Mouse (Mus musculus) heart, postnatal 14 days (tissue): ENCODE results near the gene Cysltr2. TPM values are rescaled to one million over a fixed set of nuclear protein-coding genes. Genes with fewer than 3 reads are reported as not detected.

ENCODE experiments used
- DNase-seq, 2 experiments: peaks; one replicate each; pipeline ENCODE4 v3.0.0; 2021 to 2022
- intact Hi-C: fragments of 180-260 bp; cut with DNase I; formaldehyde crosslinking; loops from one replicate; pipeline ENCODE4 v1.15.1; 2025
- long read RNA-seq, 2 experiments: library from polyadenylated mRNA; stranded (forward); transcript quantifications; one replicate each; pipeline ENCODE4 v2.0.0; 2021
- total RNA-seq, 2 experiments: library from RNA; stranded (reverse); gene quantifications; 2 replicates each; pipeline ENCODE4 v1.2.3; 2021

The Cysltr2 gene
- total RNA-seq = under 1 TPM in 1 of 2 experiments, not detected in 1; 0.56 TPM
- long read RNA-seq, experiment 1 = 0 reads
- long read RNA-seq, experiment 2 = 0 reads

DNA sequence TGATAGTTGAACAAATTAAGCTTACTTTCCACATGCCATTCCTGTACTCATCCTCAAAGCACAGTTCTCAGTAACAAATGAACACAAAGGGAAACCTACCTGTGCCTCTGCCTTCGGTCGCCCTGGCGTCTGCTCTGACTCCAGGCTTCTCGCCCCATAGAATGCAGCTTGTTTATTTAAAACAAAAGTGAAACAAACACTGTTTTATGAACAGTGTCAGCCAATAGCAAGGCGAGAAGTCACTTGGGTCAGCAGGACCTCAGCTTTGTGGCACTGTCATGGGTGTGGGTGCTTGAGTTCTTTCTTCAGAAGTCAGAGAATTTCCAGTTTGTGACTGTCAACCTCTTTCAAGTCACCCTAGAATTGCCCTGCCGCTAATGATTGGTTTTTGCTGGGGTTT is at the start of gene Cysltr2:
Cysltr2 (minus strand) TSS at position 178 of the 400 bp plus-strand sequence.
- no peak for DNase-seq
- intact Hi-C loops = no loop called here

DNA sequence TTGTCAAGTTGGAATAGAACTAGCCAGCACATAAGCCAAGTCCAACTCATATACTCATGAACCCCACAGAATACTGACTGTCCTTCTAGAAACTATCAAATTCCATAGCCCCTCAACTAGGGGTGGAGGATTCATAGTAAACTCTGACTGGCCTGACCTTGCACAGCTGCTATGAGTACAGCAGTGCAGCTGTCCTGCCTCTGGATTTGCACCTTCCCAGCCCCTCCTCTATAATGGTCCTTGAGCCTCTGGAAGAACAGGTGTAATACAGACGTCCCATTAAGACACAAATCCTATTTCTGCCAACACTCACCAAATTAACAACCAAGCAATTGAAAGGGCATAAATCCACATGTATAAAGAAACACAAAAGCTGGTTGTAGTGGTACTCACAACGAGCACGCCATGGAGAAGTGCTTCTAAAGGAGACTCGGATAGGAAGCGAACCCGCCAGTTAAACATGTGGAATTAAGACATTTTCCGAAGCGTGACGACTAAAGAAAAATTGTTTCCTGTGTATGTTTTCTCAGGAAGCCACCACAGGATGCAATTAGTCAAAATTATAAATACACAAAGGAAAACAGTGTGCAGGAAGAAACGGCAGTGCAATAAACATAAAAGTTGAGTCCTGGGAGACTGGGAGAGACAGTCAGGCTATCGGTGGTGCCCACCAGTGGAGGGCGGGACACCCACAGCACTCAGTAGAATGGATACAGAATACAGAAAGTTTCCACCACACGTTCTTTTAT is 46.1 kb upstream of the Cysltr2 start:
- no peak for DNase-seq
- intact Hi-C loops = loop anchor here (10.0 kb wide), 1 partner anchor 380 kb away; the partner anchor contains the start of gene Fndc3a

DNA sequence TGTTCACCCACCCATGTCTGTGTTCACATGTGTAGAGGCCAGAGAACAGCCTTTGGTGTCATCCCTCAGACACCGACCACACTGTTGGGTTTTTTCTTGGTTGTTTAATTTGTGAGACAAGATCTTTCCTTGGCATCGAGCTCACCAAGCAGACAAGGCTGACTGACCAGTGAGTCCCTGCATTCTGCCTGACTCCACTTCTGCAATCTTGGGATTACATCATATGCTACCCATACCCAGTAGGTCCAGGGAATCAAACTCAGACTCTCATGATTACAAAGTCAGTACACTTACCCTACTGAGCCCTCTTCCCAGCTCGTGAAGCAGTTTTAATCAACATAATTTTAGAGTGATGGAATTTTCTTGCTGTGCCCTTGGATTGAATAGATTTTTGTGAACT is 44.0 kb upstream of the Cysltr2 start:
- intact Hi-C loops = loop anchor here (10.0 kb wide), 1 partner anchor 378 kb away; the partner anchor contains the start of gene Fndc3a

DNA sequence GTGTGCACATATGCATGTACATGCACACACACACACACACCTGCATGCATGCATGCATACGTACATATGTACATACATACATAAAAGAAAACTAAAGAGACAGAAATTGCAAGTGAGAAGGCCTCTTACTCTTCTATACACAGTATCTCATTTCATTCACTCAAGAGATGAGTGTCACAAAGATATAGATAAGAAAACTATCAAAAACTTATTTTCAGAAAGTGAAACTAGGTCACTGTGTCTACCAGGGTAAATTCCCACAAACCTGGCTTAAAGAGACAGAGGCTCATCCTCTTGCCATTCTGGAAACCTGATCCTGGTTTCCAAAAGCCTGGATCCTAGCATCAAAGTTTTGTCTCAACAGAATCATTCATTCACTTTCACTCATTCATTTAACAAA is 39.3 kb upstream of the Cysltr2 start:
- DNase-seq = no peak
- intact Hi-C loops = no loop called here

More for the DNA sequence above, 44.0 kb upstream of the Cysltr2 start:
- no peak for DNase-seq

DNA sequence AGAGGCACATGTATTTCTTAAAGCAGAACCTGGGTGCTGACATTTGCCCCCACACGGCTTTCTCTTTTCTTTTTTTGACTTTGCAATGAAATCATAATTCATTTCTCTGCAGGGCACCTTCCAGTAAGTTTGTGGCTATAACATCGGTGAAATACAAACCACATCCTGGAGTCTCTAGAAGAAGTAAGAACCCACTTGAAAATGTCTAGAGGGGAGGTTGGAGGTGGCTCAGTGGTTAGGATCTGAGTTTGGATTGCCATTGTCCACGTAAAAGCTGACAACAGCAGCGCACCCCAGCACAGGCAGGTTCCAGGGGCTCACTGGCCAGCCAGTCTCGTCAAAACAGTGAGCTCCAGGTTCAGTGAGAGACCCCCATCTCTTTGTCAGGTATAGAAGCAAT is 38.8 kb upstream of the Cysltr2 start:
- intact Hi-C loops = no loop called here
- DNase-seq = no peak

DNA sequence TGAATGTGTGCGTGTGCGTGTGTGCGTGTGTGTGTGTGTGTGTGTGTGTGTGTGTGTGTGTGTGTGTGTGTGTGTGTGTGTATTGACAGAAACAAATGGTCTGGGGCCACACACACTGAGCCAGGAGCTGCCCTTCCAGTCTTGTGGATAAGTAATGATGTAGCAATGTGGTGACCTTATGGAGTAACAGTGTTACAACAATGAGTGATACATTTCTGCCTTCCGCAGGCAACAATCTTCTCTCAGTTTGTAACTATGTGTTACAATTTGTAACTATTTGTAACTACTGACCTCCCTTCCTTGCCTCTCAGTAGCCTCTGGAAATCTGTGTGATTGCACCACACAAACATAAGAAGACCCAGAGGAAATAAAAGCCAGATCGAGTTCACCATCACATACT is 38.3 kb upstream of the Cysltr2 start:
- intact Hi-C loops = no loop called here
- DNase-seq = no peak

DNA sequence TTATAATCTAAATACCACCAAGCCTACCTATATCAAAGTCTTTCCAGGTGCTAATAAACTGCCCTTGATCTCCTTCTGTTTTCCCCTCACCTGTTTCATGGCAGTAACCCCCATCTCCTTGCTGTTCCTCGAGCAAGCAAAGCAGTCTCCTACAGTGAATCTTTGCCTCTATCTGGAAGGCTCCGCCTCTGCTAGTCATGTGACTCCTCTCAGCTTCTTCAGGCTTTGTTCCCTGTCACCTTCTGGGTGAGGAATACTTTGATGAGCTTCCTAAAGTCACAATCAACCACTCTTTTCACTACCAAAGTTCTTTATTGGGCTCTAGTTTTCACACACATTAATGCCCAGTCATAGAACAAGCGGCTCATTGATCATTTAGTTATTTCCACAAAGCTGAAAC is 37.5 kb upstream of the Cysltr2 start:
- intact Hi-C loops = no loop called here
- no peak for DNase-seq

DNA sequence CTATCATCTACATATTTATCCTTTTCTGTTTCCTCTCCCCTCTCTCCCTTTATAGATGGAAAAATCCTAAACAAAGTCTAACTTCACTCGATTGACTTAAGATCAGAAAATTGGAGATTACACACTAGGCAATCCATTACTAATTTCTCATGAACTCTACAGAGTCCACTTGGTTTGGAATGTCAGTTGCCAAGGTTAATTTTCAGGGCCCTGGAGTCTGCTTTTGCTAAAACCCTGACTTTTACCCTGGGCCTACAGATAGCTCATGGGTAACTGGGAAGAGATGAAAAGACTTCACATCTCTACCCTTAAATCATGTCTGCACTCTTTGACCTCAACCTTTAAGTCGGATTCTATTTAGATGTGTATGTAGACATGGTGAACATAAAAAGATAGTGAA is 34.6 kb upstream of the Cysltr2 start:
- DNase-seq = no peak
- intact Hi-C loops = no loop called here

DNA sequence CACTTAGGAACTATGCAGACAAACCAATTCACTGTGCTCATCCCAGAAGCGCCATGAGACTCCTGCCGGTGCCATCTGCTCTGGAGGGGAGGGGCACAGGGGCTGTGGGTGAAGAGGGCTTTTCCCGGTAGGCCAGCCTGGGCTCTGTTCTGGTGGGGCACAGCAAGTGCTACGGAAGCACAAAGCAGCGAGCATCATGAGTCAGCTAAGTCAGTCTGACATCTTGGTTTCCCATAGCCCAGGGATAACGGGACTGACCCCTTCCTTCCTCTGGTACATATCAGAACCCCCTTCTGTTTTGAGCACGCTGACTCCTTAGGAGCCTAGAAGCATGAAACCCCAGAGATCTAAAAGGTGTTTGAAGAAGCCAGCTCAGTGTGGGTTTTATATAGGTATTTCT is 15.5 kb upstream of the Cysltr2 start:
- intact Hi-C loops = no loop called here
- DNase-seq = no peak

DNA sequence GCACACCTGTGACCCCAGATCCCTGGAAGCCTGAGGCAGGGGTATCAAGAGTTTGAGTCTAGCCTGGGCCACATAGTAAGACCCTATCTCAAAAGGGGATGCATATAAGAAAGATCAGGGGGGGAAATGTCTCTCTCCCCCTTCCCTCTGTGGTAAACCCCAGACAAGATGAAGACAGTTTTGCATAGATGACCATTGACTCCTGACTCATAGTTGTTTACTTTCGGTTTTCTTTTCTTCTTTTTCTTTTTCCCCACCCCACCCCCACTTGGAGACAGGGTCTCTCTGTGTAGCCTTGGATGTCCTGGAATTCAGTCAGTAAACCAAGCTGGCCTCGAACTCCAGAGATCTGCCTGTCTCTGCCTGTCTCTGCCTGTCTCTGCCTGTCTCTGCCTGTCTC is 9.8 kb upstream of the Cysltr2 start:
- DNase-seq = no peak
- intact Hi-C loops = no loop called here

DNA sequence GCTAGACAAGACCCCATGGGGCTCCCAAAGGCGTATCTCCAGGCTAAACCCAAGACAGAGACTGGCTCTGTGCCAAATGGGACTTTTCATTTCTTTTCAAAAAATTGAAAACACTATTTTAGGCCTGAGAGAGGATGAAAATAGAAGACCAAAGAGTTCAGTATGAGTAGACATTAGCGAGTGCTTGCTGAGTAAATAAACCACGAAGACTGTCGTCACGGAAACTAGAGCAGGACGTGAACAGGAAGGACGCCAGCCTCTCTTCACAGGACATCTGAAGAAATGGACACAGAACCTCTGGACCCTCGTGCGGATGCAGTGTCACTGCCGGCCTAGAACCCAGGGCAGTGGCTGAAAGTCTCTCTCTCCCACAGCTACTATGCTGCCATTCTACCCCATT is 8.8 kb upstream of the Cysltr2 start:
- intact Hi-C loops = no loop called here
- peak in 1 of 2 experiments; percentile 9 for DNase-seq

DNA sequence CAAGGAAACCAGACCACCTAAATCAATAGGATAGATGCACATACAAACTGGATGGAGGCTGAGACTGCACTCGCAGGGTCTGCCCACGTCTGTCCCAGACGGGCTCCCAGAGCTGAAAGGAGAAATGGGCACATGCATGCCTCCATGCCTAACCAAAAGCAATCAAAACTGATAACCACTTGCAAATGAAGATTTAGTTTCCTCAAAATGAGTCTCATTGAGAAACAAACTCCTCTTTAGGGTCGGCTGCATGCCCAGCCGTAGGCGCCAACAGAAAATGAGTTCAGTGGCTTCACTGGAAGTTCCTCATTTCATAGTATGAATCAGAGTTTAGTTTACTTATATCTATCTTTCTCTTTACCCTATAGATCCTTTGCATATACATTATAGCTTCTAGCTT is 7.9 kb upstream of the Cysltr2 start:
- DNase-seq = no peak

DNA sequence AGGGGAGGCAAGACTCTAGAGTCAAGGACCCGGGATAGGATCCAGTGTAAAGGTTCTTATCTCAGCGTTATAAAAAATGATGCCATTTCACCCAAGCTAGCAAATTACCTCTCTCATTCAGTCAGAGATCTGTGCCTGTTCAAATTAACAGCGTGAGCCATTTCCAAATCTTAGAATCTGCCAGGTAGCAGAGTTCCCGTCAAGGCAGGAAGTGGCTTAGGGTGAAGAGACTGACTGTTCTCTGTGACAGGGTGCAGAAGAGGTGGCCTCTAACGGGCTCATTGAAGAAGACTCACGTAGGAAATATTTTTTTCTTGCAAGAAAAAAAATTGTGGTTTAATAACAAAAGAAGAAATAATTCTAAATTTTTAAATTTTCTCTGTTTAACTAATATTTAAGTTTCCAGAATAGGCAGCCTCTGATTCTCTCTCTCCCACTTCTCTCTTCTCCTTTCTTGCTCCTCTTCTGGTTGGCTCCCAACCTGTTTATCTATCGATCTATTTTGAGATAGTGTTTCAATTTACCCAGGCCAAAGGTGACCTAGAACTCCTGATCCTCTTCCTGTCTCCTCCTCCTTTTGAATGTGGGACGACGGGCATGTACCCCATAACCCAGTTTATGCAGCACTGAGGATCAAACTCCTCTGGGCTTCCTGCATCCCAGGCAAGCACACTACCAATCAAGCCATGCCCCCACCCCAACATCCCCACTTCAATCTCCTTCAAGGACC is 3.5 kb downstream of the Cysltr2 start:
- intact Hi-C loops = no loop called here
- DNase-seq = no peak

More for the DNA sequence above, 7.9 kb upstream of the Cysltr2 start:
- intact Hi-C loops = no loop called here

DNA sequence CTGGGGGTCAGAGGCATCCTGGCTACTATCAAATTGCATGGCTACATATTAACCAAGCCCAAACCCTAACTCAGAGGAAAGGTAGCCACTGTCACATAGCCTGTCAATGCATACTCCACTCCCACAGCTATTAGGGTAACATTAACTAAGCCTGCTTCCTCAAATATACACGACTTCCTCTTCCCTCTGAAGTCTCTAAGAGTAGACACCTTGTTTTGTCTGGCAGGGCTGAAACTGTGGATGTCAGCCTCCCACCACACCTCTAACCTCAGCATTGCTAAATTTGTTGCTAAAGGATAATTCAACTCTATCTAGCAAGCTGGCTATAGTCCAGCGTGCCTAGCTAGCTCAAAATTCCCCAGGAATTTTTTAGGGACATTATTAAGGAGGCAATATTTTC is 7.2 kb downstream of the Cysltr2 start:
- DNase-seq = no peak
- intact Hi-C loops = no loop called here

DNA sequence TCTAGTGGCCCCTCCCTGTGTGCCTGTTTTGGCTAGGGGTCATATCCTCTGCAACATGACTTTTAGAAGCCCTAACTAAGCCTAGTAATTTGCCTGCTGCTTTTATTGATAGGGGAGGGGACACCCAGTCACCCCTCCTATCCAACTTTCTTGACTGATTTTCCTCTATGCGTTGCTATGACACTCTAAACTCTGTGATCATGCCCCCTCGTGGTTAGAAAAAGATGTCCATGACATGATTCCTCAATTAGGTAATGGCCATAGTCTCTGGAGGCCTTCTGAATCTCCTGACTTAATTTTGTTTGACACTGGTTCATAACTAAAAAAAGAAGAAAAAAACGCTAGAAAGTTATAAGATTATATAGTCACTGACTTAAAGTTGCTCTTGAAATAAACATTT is 15.6 kb downstream of the Cysltr2 start:
- intact Hi-C loops = no loop called here
- no peak for DNase-seq

DNA sequence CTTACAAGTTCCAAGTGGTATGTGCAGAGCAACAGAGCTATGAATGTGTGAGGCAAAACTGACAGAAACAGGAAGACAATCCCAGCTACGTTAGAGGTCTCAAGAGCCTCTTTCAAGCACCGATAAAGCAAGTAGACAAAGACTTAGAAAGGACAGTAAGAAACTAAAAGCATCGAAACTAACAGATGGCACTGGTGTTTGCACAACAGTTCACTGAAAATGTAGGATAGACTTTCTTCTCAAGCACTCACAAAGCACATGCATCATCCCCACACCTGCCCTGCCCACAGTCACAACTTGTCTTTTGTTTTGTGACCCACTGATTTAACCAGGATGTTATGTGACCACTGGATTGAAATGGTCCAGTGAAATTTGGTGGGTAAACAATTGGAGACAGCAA is 17.7 kb downstream of the Cysltr2 start:
- intact Hi-C loops = no loop called here
- no peak for DNase-seq

DNA sequence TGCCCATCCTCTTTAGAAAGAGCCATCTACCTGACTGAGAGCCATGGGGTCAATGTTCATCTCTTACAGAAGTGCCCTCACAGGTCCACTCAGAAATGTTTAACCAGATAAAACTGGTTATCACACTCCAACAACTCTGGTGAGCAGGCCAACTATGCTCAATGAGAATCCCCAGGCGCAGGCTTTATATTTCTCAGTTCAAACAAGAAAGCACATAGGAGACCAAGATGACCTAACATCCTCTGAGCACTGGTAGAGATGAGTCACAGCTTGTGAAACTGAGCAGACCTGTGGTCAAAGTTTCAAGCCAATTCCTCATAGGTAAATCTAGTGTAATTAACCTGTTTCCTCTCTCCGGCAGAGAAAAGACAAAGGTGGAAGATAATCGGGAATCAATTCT is 31.6 kb downstream of the Cysltr2 start:
- DNase-seq = no peak
- intact Hi-C loops = no loop called here

DNA sequence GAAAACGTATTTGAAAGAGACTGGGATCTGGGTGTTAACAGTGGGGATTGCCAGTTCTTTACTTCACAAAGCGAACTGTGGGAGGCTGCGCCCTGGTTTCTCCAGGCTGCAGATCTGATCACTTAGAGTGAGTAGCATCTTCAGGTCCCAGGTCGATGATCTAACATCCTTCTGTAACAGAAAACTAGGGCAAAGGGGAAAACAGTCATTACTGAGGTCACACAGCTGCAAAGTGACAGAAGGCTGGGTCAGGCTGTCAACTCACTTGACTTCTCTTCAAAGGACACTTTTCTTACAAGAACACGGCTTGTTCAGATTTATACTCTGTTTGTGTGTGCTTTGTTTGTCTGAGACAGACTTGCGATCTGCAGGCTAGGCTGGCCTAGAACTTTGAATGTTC is 33.5 kb downstream of the Cysltr2 start:
- intact Hi-C loops = no loop called here
- DNase-seq = no peak

DNA sequence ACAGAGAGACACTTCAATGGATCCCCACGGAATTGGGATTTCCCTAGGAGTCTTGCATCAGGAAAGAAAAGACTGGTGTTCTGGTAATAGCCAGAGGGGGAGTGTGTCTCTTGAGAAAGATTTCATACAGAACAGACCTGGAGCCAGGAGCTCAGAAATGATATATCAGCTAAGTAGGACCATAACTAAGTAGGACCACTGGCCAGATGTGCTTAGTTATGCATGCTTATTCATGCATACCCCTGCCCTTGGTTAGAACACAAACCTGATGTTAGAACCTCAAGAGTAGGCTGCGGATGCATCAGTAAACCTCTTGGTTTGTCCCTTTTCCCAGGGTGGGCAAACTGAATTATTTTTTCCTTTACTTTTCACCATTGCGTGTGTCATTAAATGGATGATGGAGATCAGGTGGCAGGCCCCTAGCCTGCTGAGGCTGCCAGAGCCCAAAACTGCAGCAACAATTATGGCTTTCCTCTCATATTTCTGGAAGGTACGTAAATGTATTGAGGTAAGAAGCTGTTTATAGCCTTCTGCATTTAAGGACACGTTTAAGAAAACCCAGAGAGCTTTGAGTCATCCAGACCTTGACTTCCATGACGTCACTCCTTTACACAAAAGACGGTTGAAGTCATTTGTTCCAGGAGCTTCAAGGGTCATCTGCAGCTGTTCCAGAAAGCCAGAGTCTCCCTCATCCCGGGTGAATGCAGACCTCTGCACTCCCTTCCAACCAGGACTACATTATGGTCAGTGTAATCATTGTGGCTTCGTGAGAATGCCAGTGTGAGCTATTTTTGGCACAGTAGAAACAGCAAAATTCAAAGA is 35.0 kb downstream of the Cysltr2 start:
- intact Hi-C loops = no loop called here
- no peak for DNase-seq

DNA sequence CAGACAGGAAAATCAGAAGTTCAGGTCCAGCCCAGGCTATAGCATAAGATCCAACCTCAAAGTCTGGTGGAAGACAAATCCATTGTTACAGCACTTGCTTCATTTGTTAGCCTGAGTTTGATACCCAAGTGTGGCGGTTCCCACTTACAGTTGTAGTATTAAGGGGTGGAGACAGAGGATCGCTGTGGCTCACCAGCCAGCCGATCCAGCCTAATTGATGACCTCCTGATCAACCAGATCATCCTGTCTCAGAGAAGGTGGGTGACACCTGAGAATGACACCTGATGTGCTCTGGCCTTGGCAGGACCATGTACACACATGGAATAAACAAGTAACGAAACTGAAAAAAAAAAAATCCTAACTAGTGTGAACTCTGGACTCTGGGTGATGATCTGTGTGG is 47.1 kb downstream of the Cysltr2 start:
- intact Hi-C loops = loop anchor here (5.0 kb wide), 1 partner anchor 425 kb away; no protein-coding TSS in a partner anchor
- no peak for DNase-seq

DNA sequence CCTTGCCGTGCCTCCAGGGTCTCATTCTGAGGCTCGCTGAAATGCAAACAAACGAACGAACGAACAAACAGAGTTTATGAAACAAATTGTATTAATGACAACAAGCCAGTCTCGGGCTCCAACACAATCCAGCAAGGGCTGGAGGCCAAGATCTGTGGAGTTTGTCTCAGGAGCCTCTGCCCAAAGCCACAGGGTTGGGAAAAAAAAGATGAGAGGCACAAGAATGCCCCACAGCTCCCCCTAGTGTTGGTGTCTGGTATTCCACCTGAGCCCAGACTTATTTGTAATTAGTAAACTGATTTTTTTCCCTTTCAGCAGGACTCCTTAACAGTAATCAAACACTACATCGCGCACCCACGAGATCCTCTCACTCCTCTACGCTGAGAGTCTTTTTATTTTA is 48.6 kb downstream of the Cysltr2 start:
- intact Hi-C loops = loop anchor here (5.0 kb wide), 1 partner anchor 423 kb away; no protein-coding TSS in a partner anchor
- peak; percentile 67 to 78 for DNase-seq
